Mouse (Mus musculus) erythroid progenitor cell, adult 5-6 weeks (primary cell): Measurements from ENCODE around the gene Nhlrc1. TPM values are rescaled to one million over a fixed set of nuclear protein-coding genes. Genes with fewer than 3 reads are reported as not detected.

ENCODE experiments used
- total RNA-seq, 2 experiments: library from RNA; stranded (forward) in 1 of 2; stranded (reverse) in 1 of 2; fragments of 150-400 nt in 1 of 2; fragments of 186-747, 209-891 nt in 1 of 2; gene quantifications; 2 replicates each; pipeline versions ENCODE4 v1.2.3 to v1.2.4; 2015 to 2017; ENCODE audit warnings: low replicate concordance in 2 of 2

Gene Nhlrc1
- total RNA-seq, 2 experiments from 2014 or later: not detected

Other genes starting within 250 kb of the Nhlrc1 start
- 1.7 and 3.6 TPM in 2 replicates for gene Kif13a, start 85.0 kb downstream of the Nhlrc1 start, total RNA-seq (2015; ENCODE audit: low replicate concordance)
- gene Kif13a, start 85.0 kb downstream of the Nhlrc1 start, total RNA-seq (2017; ENCODE audit: low replicate concordance): 6.5 and 6.7 TPM in 2 replicates
- 3.4 and 4.3 TPM in 2 replicates for gene Kdm1b, start 28.6 kb upstream of the Nhlrc1 start, total RNA-seq (2015; ENCODE audit: low replicate concordance)
- gene Kdm1b, start 28.6 kb upstream of the Nhlrc1 start, total RNA-seq (2017; ENCODE audit: low replicate concordance): 6.8 and 9.8 TPM in 2 replicates
- gene Tpmt, start 29.9 kb upstream of the Nhlrc1 start, total RNA-seq (2015; ENCODE audit: low replicate concordance): 21.4 TPM in 1 of 2 replicates, not detected in the other
- gene Tpmt, start 29.9 kb upstream of the Nhlrc1 start, total RNA-seq (2017; ENCODE audit: low replicate concordance): 0.15 TPM in 1 of 2 replicates, not detected in the other
- 1,007 and 1,162 TPM in 2 replicates for gene Dek, start 91.4 kb upstream of the Nhlrc1 start, total RNA-seq (2015; ENCODE audit: low replicate concordance)
- gene Dek, start 91.4 kb upstream of the Nhlrc1 start, total RNA-seq (2017; ENCODE audit: low replicate concordance): 1,638 and 2,076 TPM in 2 replicates
- gene Rnf144b, start 107.8 kb upstream of the Nhlrc1 start, total RNA-seq (2015; ENCODE audit: low replicate concordance): 0.84 and 2.9 TPM in 2 replicates
- 0.77 and 1.1 TPM in 2 replicates for gene Rnf144b, start 107.8 kb upstream of the Nhlrc1 start, total RNA-seq (2017; ENCODE audit: low replicate concordance)